Mouse (Mus musculus): Measurements from ENCODE around the gene Mettl7b. TPM values are rescaled to one million over a fixed set of nuclear protein-coding genes. Genes with fewer than 3 reads are reported as not detected.

Gene Mettl7b
- polyA plus RNA-seq, 1 experiment from 2014 or later: not detected

GRCm38 (mm10) chr10:128908778-128909448, 51.9 kb downstream of the Mettl7b start:
- Histone ChIP-seq H3K4me1 (replicated peaks) (peaks cover 11% of the 10 kb centered on the region; the same call in 1 of the 2 replicates), H3K27me3 (peaks cover 56% of the 10 kb centered on the region), H3K4me3 (replicated peaks) (peak overlapping the region; percentile 60), H3K4me2 (peak overlapping the region; percentile 69), H3K9ac (0 out of 2 replicates have a peak overlapping the region, but pooled peaks have one; percentile 53), H3K36me3 (replicated peaks) (0 out of 2 replicates have a peak, but pooled peaks cover under 1% of the 10 kb centered on the region), H3K9me3 (replicated peaks) (no peaks in the 10 kb centered on the region), H3K27ac (replicated peaks) (no peak overlapping the region)
- no peak for ATAC-seq (ENCODE audit: insufficient read depth)
- 53% methylated on average over 13 of the region's 13 CpGs for WGBS (ENCODE audit: insufficient replicate concordance)

Other genes with a start within 250 kb of the Mettl7b start
- gene Dgka, start 216.1 kb downstream of the Mettl7b start, polyA plus RNA-seq (2015; fragmentation: Nextera tagmentation; extraction: Ambion mirVana): 2.4 and 3.0 TPM in 2 replicates
- 13.3 and 14.8 TPM in 2 replicates for gene Pym1, start 213.1 kb downstream of the Mettl7b start, polyA plus RNA-seq (2015; fragmentation: Nextera tagmentation; extraction: Ambion mirVana)
- 10.5 and 11.3 TPM in 2 replicates for gene Mmp19, start 170.1 kb downstream of the Mettl7b start, polyA plus RNA-seq (2015; fragmentation: Nextera tagmentation; extraction: Ambion mirVana)
- gene Dnajc14, start 156.9 kb downstream of the Mettl7b start, polyA plus RNA-seq (2015; fragmentation: Nextera tagmentation; extraction: Ambion mirVana): 18.3 and 21.1 TPM in 2 replicates
- 2.1 and 2.9 TPM in 2 replicates for gene Tmem198b, start 156.6 kb downstream of the Mettl7b start, polyA plus RNA-seq (2015; fragmentation: Nextera tagmentation; extraction: Ambion mirVana)
- 89.5 and 99.7 TPM in 2 replicates for gene Sarnp, start 143.7 kb downstream of the Mettl7b start, polyA plus RNA-seq (2015; fragmentation: Nextera tagmentation; extraction: Ambion mirVana)
- 73.9 and 75.5 TPM in 2 replicates for gene Ormdl2, start 139.3 kb downstream of the Mettl7b start, polyA plus RNA-seq (2015; fragmentation: Nextera tagmentation; extraction: Ambion mirVana)
- 0.26 and 0.31 TPM in 2 replicates for gene Gdf11, start 69.3 kb downstream of the Mettl7b start, polyA plus RNA-seq (2015; fragmentation: Nextera tagmentation; extraction: Ambion mirVana)
- gene Cd63, start 60.0 kb downstream of the Mettl7b start, polyA plus RNA-seq (2015; fragmentation: Nextera tagmentation; extraction: Ambion mirVana): 102 and 113 TPM in 2 replicates
- 18.4 and 24.3 TPM in 2 replicates for gene Rdh5, start 38.1 kb downstream of the Mettl7b start, polyA plus RNA-seq (2015; fragmentation: Nextera tagmentation; extraction: Ambion mirVana)
- 93.9 and 96.1 TPM in 2 replicates for gene Bloc1s1, start 37.0 kb downstream of the Mettl7b start, polyA plus RNA-seq (2015; fragmentation: Nextera tagmentation; extraction: Ambion mirVana)
- 0.81 and 1.1 TPM in 2 replicates for gene Itga7, start 27.2 kb downstream of the Mettl7b start, polyA plus RNA-seq (2015; fragmentation: Nextera tagmentation; extraction: Ambion mirVana)
- not detected in 2 replicates for gene Olfr9, start 28.4 kb upstream of the Mettl7b start, polyA plus RNA-seq (2015; fragmentation: Nextera tagmentation; extraction: Ambion mirVana)
- not detected in 2 replicates for gene Olfr763, start 49.8 kb upstream of the Mettl7b start, polyA plus RNA-seq (2015; fragmentation: Nextera tagmentation; extraction: Ambion mirVana)
- not detected in 2 replicates for gene Olfr764-ps1, start 78.9 kb upstream of the Mettl7b start, polyA plus RNA-seq (2015; fragmentation: Nextera tagmentation; extraction: Ambion mirVana)
- gene Olfr765, start 89.0 kb upstream of the Mettl7b start, polyA plus RNA-seq (2015; fragmentation: Nextera tagmentation; extraction: Ambion mirVana): not detected in 2 replicates
- gene Olfr766-ps1, start 108.0 kb upstream of the Mettl7b start, polyA plus RNA-seq (2015; fragmentation: Nextera tagmentation; extraction: Ambion mirVana): not detected in 2 replicates
- gene Olfr767, start 121.9 kb upstream of the Mettl7b start, polyA plus RNA-seq (2015; fragmentation: Nextera tagmentation; extraction: Ambion mirVana): not detected in 2 replicates
- not detected in 2 replicates for gene Olfr768, start 138.4 kb upstream of the Mettl7b start, polyA plus RNA-seq (2015; fragmentation: Nextera tagmentation; extraction: Ambion mirVana)
- not detected in 2 replicates for gene Olfr769, start 156.9 kb upstream of the Mettl7b start, polyA plus RNA-seq (2015; fragmentation: Nextera tagmentation; extraction: Ambion mirVana)
- gene Olfr770, start 178.0 kb upstream of the Mettl7b start, polyA plus RNA-seq (2015; fragmentation: Nextera tagmentation; extraction: Ambion mirVana): not detected in 2 replicates
- gene Olfr771, start 203.8 kb upstream of the Mettl7b start, polyA plus RNA-seq (2015; fragmentation: Nextera tagmentation; extraction: Ambion mirVana): not detected in 2 replicates
- not detected in 2 replicates for gene Olfr772, start 216.9 kb upstream of the Mettl7b start, polyA plus RNA-seq (2015; fragmentation: Nextera tagmentation; extraction: Ambion mirVana)
- not detected in 2 replicates for gene Olfr773, start 226.4 kb upstream of the Mettl7b start, polyA plus RNA-seq (2015; fragmentation: Nextera tagmentation; extraction: Ambion mirVana)

Data from liver, embryonic 15.5 days (tissue).